Mouse (Mus musculus) hindbrain, embryonic 16.5 days (tissue): ENCODE measurements around the gene Ier2. TPM values are rescaled to one million over a fixed set of nuclear protein-coding genes. Genes with fewer than 3 reads are reported as not detected.

Source experiments
- ATAC-seq: fragments of 200-750 bp; cut with Nextera tagmentation; 2 replicates; pipeline ENCODE4 v1.8.0; 2017; ENCODE audit warnings: moderate TSS enrichment, moderate library complexity
- H3K27ac ChIP-seq: fragments of 300-500 bp; sonication (generic); 2 replicates; pipeline ENCODE4 v1.5.1; 2014; ENCODE audit warnings: low read depth, mild to moderate bottlenecking, control low read depth, low read length, moderate library complexity
- H3K27me3 ChIP-seq: fragments of 300-500 bp; sonication (generic); replicated peaks from 2 replicates; pipeline ENCODE4 v1.6.1; 2014; ENCODE audit warnings: low read length; ENCODE audit not compliant: control insufficient read depth, insufficient read depth
- H3K36me3 ChIP-seq: fragments of 300-500 bp; sonication (generic); 2 replicates; pipeline ENCODE4 v1.6.1; 2014; ENCODE audit warnings: mild to moderate bottlenecking, low read length, moderate library complexity, mixed read lengths; ENCODE audit not compliant: control insufficient read depth, insufficient read depth
- H3K4me1 ChIP-seq: fragments of 300-500 bp; sonication (generic); 2 replicates; pipeline ENCODE4 v1.6.1; 2014; ENCODE audit warnings: low read depth, low read length; ENCODE audit not compliant: control insufficient read depth, insufficient read depth
- H3K4me2 ChIP-seq: fragments of 300-500 bp; sonication (generic); 2 replicates; pipeline ENCODE4 v1.6.1; 2014; ENCODE audit warnings: mild to moderate bottlenecking, low read length, control low read depth, moderate library complexity
- H3K4me3 ChIP-seq: fragments of 300-500 bp; sonication (generic); 2 replicates; pipeline ENCODE4 v1.5.1; 2014; ENCODE audit warnings: mild to moderate bottlenecking, low read length, control low read depth, moderate library complexity
- H3K9ac ChIP-seq: fragments of 300-500 bp; sonication (generic); 2 replicates; pipeline ENCODE4 v1.6.1; 2014; ENCODE audit warnings: low read depth, mild to moderate bottlenecking, control low read depth, low read length, moderate library complexity
- H3K9me3 ChIP-seq: fragments of 300-500 bp; sonication (generic); 2 replicates; pipeline ENCODE4 v1.6.1; 2014; ENCODE audit warnings: mild to moderate bottlenecking, low read length, moderate library complexity; ENCODE audit not compliant: control insufficient read depth
- WGBS: fragments of 180-500 bp; shearing (Covaris S2); extraction: QIAGEN DNeasy Blood & Tissue Kit; methylation state at CpG from one replicate; pipeline ENCODE4 v1.1.7; 2014; 5-methylcytosine and 5-hydroxymethylcytosine counted together
- polyA plus RNA-seq: library from polyadenylated mRNA; unstranded; fragments of >200 nt; fragmentation: Nextera tagmentation; extraction: Ambion mirVana; gene quantifications from 2 replicates; pipeline ENCODE4 v1.2.1, GENCODE M21; 2015

Gene Ier2
- polyA plus RNA-seq, 1 experiment from 2014 or later, result 18.2 TPM

DNA sequence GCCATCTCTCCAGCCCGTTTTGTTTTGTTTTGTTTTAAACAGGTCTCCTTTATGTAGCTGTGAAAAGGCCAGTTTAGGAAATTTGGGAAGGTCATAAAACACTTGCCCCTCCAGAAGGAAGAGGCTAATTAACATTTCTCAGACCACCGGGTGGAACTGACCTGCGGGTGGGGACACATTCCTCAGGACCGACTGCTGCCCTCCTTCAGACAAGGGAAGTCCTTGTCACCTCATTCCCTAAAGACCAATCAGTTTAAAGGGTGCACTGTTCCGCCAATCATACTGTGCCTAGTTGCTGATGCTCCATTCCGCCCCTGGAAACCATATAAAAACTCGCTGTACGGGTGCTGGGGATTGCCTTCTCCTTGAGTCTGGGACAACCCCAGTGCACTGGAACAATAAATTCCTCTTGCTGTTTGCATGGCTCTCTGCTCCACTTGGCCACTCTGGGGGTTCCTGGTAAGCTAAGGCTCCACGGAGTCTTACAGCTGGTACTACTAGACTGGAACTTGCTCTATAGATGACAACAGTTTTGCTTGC lies 9.5 kb downstream of the Ier2 start:
- Histone ChIP-seq H3K27ac (no peak overlapping the region), H3K36me3 (no peaks in the 10 kb centered on the region), H3K4me3 (no peak overlapping the region), H3K9me3 (no peaks in the 10 kb centered on the region), H3K27me3 (no peaks in the 10 kb centered on the region), H3K9ac (no peak overlapping the region), H3K4me2 (no peak overlapping the region), H3K4me1 (peaks cover 15% of the 10 kb centered on the region)
- WGBS, result 59% methylated on average over 9 of the region's 9 CpGs
- no peak for ATAC-seq

DNA sequence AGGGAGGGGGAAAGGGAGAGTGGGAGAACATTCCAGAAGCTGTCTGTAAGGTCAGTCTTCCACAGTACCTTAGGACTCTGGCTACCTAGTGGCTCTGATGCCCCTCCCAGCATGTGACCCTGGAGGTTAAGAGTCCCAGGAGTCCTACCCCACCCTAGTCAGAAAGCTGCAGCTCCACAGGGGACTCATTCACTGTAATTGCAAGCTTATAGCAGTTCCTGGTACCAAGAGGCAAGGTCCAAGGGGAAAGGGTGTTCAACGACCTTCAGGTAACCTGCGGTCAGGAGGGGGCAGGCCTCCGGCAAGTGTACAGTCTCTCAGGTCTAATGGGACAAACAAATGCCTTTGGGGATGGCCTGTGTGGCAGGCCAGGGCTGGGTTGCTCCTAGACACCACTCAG lies 12.4 kb downstream of the Ier2 start:
- Histone ChIP-seq H3K27me3 (no peaks in the 10 kb centered on the region), H3K4me1 (peaks cover 2% of the 10 kb centered on the region), H3K36me3 (no peaks in the 10 kb centered on the region), H3K9ac (no peak overlapping the region), H3K9me3 (no peaks in the 10 kb centered on the region), H3K4me2 (no peak overlapping the region), H3K4me3 (no peak overlapping the region), H3K27ac (peak overlapping the region; percentile 29; the same call in 1 of the 2 replicates)
- ATAC-seq, result no peak
- 33% methylated on average over 3 of the region's 3 CpGs for WGBS

DNA sequence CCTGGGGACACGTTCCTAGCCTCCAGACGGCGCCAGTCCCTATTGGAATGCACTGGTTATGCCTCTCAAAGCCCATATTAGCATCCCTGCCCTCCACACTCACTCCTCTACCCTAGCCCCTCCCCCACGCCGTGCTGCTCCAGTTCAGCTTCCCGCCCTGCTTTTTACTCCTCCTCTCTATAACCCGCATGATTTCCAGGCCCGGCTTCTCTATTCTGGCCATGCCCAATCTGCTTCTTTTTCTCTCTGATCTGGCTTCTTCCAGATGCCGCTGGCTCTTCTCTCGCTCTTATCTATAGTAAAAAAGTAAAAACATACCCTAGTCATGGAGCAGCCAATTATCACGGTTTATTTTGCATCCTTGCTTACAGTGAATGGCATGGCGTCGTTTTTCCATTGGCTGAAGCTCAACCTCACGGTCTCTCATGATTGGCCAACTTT lies 15.2 kb downstream of the Ier2 start:
- Histone ChIP-seq H3K9ac (peak overlapping the region; percentile 30; the same call in 1 of the 2 replicates), H3K27ac (no peak overlapping the region), H3K27me3 (no peaks in the 10 kb centered on the region), H3K4me3 (peak overlapping the region; percentile 20), H3K4me2 (peak overlapping the region; percentile 47), H3K36me3 (no peaks in the 10 kb centered on the region), H3K9me3 (no peaks in the 10 kb centered on the region), H3K4me1 (peaks cover 2% of the 10 kb centered on the region)
- WGBS, result 2% methylated on average over 14 of the region's 14 CpGs
- ATAC-seq, result peak; percentile 70

DNA sequence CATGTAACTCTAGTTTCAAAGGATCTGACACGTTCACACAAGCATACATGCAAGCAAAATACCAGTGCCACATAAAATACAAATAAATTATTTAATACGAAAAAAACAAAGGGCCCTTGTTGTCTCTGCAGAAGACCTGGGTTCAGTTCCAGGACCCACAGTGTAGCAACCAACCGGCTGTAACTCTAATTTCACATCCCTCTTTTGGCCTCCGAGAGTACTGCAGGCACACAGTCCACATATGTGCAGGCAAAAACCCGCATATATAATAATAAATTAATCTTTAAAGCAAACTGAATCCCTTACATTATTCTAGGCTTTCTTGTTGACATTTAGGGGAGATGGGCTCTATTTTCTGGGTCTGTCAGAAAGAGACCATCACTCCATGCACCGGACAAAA lies 15.9 kb downstream of the Ier2 start:
- ATAC-seq, result no peak
- H3K9ac ChIP-seq, result no peak overlapping the region
- no peak overlapping the region for H3K27ac ChIP-seq
- H3K9me3 ChIP-seq, result no peaks in the 10 kb centered on the region
- no peaks in the 10 kb centered on the region for H3K36me3 ChIP-seq
- H3K27me3 ChIP-seq, result no peaks in the 10 kb centered on the region
- no peak overlapping the region for H3K4me3 ChIP-seq
- peaks cover 2% of the 10 kb centered on the region for H3K4me1 ChIP-seq
- no peak overlapping the region for H3K4me2 ChIP-seq
- WGBS, result 48% methylated on average over 6 of the region's 6 CpGs

DNA sequence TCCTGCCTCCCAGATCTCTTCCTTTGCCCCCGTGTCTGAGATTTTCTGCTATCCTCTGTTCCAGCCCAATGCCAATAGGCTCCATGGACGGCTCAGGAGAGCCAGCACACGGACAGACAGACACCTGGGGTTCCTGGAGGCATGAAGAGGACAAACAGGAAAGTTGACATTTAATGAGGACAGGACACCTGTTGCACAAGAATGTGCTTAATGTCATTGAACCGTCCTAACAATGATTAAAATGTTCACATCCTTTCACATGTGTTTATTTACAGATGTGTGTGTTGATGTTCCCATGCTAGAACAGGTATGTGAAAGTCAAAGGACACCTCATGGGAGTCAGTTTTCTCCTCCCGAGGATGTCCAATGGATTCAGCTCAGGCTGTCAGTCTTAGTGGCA lies 19.6 kb downstream of the Ier2 start:
- Histone ChIP-seq H3K9me3 (no peaks in the 10 kb centered on the region), H3K4me3 (no peak overlapping the region), H3K36me3 (no peaks in the 10 kb centered on the region), H3K9ac (no peak overlapping the region), H3K4me2 (no peak overlapping the region), H3K27me3 (no peaks in the 10 kb centered on the region), H3K4me1 (peaks cover 12% of the 10 kb centered on the region), H3K27ac (no peak overlapping the region)
- WGBS, result 75% methylated on average over 5 of the region's 5 CpGs
- ATAC-seq, result no peak

DNA sequence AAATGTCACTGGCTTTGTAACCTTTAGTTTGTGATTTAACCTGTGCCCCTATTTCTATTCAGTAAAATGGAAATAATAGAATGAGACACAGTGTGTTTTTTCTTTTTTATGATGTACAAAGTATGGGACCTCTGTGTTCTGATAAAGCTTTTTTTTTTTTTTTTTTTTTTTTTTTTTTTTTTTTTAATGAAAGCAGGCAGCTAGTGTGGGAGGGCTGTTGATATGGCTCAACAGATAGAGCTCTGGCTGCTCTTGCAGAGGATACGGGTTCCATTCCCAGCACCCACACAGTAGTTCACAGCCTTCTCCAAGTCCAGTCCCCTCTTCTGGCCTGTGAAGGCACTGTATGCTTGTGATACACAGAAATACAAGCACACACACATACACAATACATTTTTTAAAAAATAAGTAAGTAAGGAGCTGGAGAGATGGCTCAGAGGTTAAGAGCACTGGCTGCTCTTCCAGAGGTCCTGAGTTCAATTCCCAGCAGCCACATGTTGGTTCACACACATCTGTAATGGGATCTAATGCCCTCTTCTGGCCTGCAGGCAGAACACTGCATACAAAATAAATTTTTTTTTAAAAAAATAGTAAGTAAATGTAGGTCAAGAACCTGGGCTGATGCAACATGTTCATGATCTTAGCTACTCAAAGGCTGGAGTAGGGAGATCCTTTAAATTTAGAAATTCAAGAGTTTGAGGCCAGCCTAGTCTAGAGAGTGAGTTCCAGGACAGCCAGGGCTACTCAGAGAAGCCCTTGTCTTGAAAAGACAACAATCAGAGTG lies 20.9 kb downstream of the Ier2 start:
- peaks cover 10% of the 10 kb centered on the region for H3K4me1 ChIP-seq

DNA sequence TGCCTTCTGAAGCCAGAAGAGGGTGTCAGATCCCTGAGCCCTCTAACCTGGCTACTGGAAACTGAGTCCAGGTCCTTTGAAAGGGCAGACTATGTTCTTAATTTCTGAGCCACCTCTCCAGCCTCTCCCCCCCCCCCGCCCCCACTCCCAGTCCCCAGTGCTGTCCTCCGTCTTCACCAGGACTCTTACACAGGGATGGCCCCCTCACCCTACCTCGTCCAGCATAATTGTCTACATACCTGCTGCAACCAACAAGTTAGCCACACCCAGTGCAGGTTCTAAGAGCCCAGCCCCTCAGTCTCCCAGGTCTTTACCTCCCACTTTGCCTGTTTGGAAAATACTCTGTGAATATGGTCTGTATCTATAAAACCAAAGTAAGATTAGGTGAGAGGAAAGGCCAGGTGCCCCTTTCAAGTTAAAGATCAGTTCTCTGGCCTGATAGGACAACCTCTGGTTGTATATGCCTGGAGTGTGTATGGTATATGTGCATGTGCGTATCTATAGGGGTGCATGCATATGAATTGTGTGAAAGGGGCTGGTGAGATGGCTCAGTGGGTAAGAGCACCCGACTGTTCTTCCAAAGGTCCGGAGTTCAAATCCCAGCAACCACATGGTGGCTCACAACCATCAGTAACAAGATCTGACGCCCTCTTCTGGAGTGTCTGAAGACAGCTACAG lies 21.9 kb downstream of the Ier2 start:
- no peaks in the 10 kb centered on the region for H3K9me3 ChIP-seq
- no peak for ATAC-seq
- H3K4me1 ChIP-seq, result peaks cover 10% of the 10 kb centered on the region
- H3K36me3 ChIP-seq, result no peaks in the 10 kb centered on the region
- WGBS, result 77% methylated on average over 7 of the region's 7 CpGs
- no peak overlapping the region for H3K4me2 ChIP-seq
- H3K27ac ChIP-seq, result no peak overlapping the region
- no peaks in the 10 kb centered on the region for H3K27me3 ChIP-seq
- H3K4me3 ChIP-seq, result no peak overlapping the region
- no peak overlapping the region for H3K9ac ChIP-seq

More for the DNA sequence above, 20.9 kb downstream of the Ier2 start:
- H3K9me3 ChIP-seq, result no peaks in the 10 kb centered on the region
- no peak overlapping the region for H3K27ac ChIP-seq
- no peak for ATAC-seq
- no peak overlapping the region for H3K4me2 ChIP-seq
- no peaks in the 10 kb centered on the region for H3K36me3 ChIP-seq
- no peak overlapping the region for H3K4me3 ChIP-seq
- WGBS, result 74% methylated on average over 1 of the region's 1 CpGs
- no peak overlapping the region for H3K9ac ChIP-seq
- H3K27me3 ChIP-seq, result no peaks in the 10 kb centered on the region

DNA sequence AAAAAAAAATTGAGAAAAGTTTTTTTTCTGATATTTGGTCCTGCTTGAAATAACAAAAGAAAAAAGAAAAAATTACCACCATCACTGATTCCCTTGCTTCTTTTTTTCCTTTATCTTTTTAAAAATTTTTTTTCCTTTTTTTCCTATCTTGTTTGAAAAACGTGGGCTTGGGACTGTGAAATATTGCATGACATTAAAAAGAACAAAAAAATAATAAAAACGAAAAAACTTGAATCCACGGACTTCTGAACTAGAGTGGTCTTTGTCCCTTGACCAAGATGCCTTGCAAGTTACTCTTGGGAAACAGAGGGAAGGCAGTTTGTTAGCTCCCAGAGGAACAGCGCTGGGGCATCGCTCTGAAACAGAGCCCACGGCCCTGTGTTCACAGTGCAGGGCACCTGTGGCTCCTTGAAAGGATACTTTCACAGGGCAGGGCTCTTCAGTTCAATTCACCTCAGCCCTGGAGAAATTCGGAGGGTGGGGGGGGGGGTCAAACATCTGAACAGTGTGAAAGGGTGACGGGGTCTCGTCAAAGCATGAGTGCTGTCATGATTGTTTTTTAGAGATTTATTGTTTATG lies 22.6 kb downstream of the Ier2 start:
- Histone ChIP-seq H3K27me3 (no peaks in the 10 kb centered on the region), H3K27ac (no peak overlapping the region), H3K4me3 (peak overlapping the region; percentile 49), H3K4me1 (peaks cover 15% of the 10 kb centered on the region), H3K9ac (peak overlapping the region; percentile 54; the same call in 1 of the 2 replicates), H3K4me2 (peak overlapping the region; percentile 93), H3K36me3 (no peaks in the 10 kb centered on the region), H3K9me3 (no peaks in the 10 kb centered on the region)
- 28% methylated on average over 9 of the region's 9 CpGs for WGBS
- ATAC-seq, result no peak
